Mouse (Mus musculus) fat pad, adult 2 months (tissue): ENCODE measurements at regions not wholly inside any gene's neighbourhood (a gene's known extent, or its start where the extent isn't known, plus 50 kb on each side); places are given as distances from the start of the nearest gene placed in this dataset.
"Not testable (repeated sequence)": the region's sequence is repeated elsewhere in the genome, so short reads cannot be mapped to it uniquely, and the experiment has no call there.

Experiments
- DNase-seq: peaks from one replicate; pipeline ENCODE4 v3.0.0-alpha.2; 2011; ENCODE audit warnings: low read depth, low spot score; ENCODE audit errors: extremely low read depth

- not testable (repeated sequence) for DNase-seq
These were observed 99.3 kb downstream of the Gm7489 start for GRCm38 (mm10) chr15:53984006-53984405.

- no peak for DNase-seq
These were observed 105.2 kb downstream of the Gm7489 start for GRCm38 (mm10) chr15:53989888-53990287.

GRCm38 (mm10) chr15:53995199-53995868 lies 110.6 kb downstream of the Gm7489 start:
- DNase-seq: no peak

GRCm38 (mm10) chr15:53998600-53999290 lies 114.0 kb downstream of the Gm7489 start:
- no peak for DNase-seq

GRCm38 (mm10) chr15:54033756-54034155 lies 149.1 kb downstream of the Gm7489 start:
- peak; percentile 65 for DNase-seq

GRCm38 (mm10) chr15:54050711-54051110 lies 166.0 kb downstream of the Gm7489 start:
- DNase-seq: no peak

GRCm38 (mm10) chr15:54070005-54070634 lies 185.4 kb downstream of the Gm7489 start:
- no peak for DNase-seq

GRCm38 (mm10) chr15:54071732-54072131 lies 187.0 kb downstream of the Gm7489 start:
- DNase-seq: no peak

GRCm38 (mm10) chr15:54091301-54091700 lies 206.6 kb downstream of the Gm7489 start:
- no peak for DNase-seq

- no peak for DNase-seq
These were observed 207.7 kb downstream of the Gm7489 start for GRCm38 (mm10) chr15:54092386-54092785.

- DNase-seq: no peak
These were observed 212.8 kb downstream of the Gm7489 start for GRCm38 (mm10) chr15:54097498-54097897.

- no peak for DNase-seq
These were observed 227.7 kb downstream of the Gm7489 start for GRCm38 (mm10) chr15:54112406-54112805.

- DNase-seq: no peak
These were observed 229.4 kb downstream of the Gm7489 start for GRCm38 (mm10) chr15:54114096-54114512.

GRCm38 (mm10) chr15:54117967-54118538 lies 233.3 kb downstream of the Gm7489 start:
- no peak for DNase-seq

- DNase-seq: no peak
These were observed 235.8 kb downstream of the Gm7489 start for GRCm38 (mm10) chr15:54120456-54120855.

- DNase-seq: no peak
These were observed 279.6 kb downstream of the Gm7489 start for GRCm38 (mm10) chr15:54164350-54164749.

GRCm38 (mm10) chr15:54167842-54168361 lies 283.2 kb downstream of the Gm7489 start:
- DNase-seq: no peak

- DNase-seq: peak; percentile 92
These were observed 292.5 kb downstream of the Gm7489 start for GRCm38 (mm10) chr15:54177221-54177620.

- DNase-seq: no peak
These were observed 293.1 kb downstream of the Gm7489 start for GRCm38 (mm10) chr15:54177791-54178190.
